ENCODE assay signal across 8 mouse cellular contexts in genomic region chr15:98728366-98728765, GRCm38 (mm10). TPM values are rescaled to one million over a fixed set of nuclear protein-coding genes. Genes with fewer than 3 reads are reported as not detected.
A peak's percentile ranks its signal among the peaks of the same experiment; 100 is the strongest.
DNase-seq lines count a peak whose midpoint lies in the region; ATAC-seq lines count a peak whose summit lies in the region.

No protein-coding gene starts in this region.

- WGBS in heart, embryonic 12.5 days: 34% methylated on average over 9 of the region's 9 CpGs
- WGBS in embryonic facial prominence, embryonic 11.5 days: 37% methylated on average over 9 of the region's 9 CpGs
- WGBS in midbrain, embryonic 11.5 days: 39% methylated on average over 9 of the region's 9 CpGs

- H3K36me3 ChIP-seq in heart, embryonic 12.5 days: no peaks in the 10 kb centered on the region
- H3K36me3 ChIP-seq in embryonic facial prominence, embryonic 11.5 days (replicated peaks; ENCODE audit: control insufficient read depth, insufficient read depth, low read depth, low read length): no peaks in the 10 kb centered on the region
- no peaks in the 10 kb centered on the region for H3K36me3 ChIP-seq in midbrain, embryonic 11.5 days (ENCODE audit: control insufficient read depth, insufficient read depth, low read length)

- H3K4me1 ChIP-seq in heart, embryonic 12.5 days (replicated peaks): peaks cover 30% of the 10 kb centered on the region
- no peaks in the 10 kb centered on the region; the same call in 1 of the 2 replicates for H3K4me1 ChIP-seq in embryonic facial prominence, embryonic 11.5 days (ENCODE audit: control insufficient read depth, insufficient read depth, low read length)
- H3K4me1 ChIP-seq in midbrain, embryonic 11.5 days (ENCODE audit: control insufficient read depth, insufficient read depth, low read length): peaks cover 11% of the 10 kb centered on the region; the same call in 1 of the 2 replicates

- H3K9ac ChIP-seq in heart, embryonic 12.5 days: peak overlapping the region; percentile 76
- H3K9ac ChIP-seq in embryonic facial prominence, embryonic 11.5 days (replicated peaks; ENCODE audit: low read length): no peak overlapping the region
- H3K9ac ChIP-seq in midbrain, embryonic 11.5 days (ENCODE audit: low read length): no peak overlapping the region

- DNase-seq in heart, postnatal 14 days: no peak
- DNase-seq in embryonic facial prominence, embryonic 11.5 days (ENCODE audit: low spot score): no peak
- peak; percentile 46 for DNase-seq in kidney, adult 18-20 months
- DNase-seq in midbrain, embryonic 11.5 days (ENCODE audit: low spot score, missing footprints): no peak
- no peak for DNase-seq in left cerebral cortex, adult 8-10 months (ENCODE audit: low spot score in 2 of 2)
- no peak for DNase-seq in right cerebral cortex, postnatal 4 days
- DNase-seq in spleen, postnatal 14 days (ENCODE audit: low spot score in 2 of 2): no peak

- H3K9me3 ChIP-seq in heart, embryonic 12.5 days (replicated peaks): no peaks in the 10 kb centered on the region
- no peaks in the 10 kb centered on the region for H3K9me3 ChIP-seq in embryonic facial prominence, embryonic 11.5 days (replicated peaks; ENCODE audit: control insufficient read depth, low read length)
- no peaks in the 10 kb centered on the region for H3K9me3 ChIP-seq in midbrain, embryonic 11.5 days (ENCODE audit: control insufficient read depth, low read length)

- peaks cover 21% of the 10 kb centered on the region for H3K27me3 ChIP-seq in heart, embryonic 12.5 days (replicated peaks)
- no peaks in the 10 kb centered on the region for H3K27me3 ChIP-seq in embryonic facial prominence, embryonic 11.5 days (ENCODE audit: control insufficient read depth, insufficient read depth, low read length)
- H3K27me3 ChIP-seq in midbrain, embryonic 11.5 days (ENCODE audit: control insufficient read depth, insufficient read depth, low read length): peaks cover 7% of the 10 kb centered on the region

- peak overlapping the region; percentile 99 for H3K4me2 ChIP-seq in heart, embryonic 12.5 days
- peak overlapping the region; percentile 87 for H3K4me2 ChIP-seq in embryonic facial prominence, embryonic 11.5 days (ENCODE audit: low read depth, low read length)
- peak overlapping the region; percentile 59 for H3K4me2 ChIP-seq in midbrain, embryonic 11.5 days

- intact Hi-C loops in heart, postnatal 14 days (cut with DNase I): loop anchor here (5.0 kb wide), 1 partner anchor 64 kb away; no protein-coding TSS in a partner anchor

- ATAC-seq in heart, embryonic 12.5 days (ENCODE audit: insufficient number of reproducible peaks, low FRiP score): no peak
- ATAC-seq in embryonic facial prominence, embryonic 11.5 days (replicated peaks; ENCODE audit: insufficient number of reproducible peaks, low FRiP score, low TSS enrichment, low read depth): no peak
- no peak for ATAC-seq in midbrain, embryonic 11.5 days (ENCODE audit: low FRiP score)

- peak overlapping the region; percentile 69 for H3K4me3 ChIP-seq in heart, embryonic 12.5 days
- no peak overlapping the region for H3K4me3 ChIP-seq in embryonic facial prominence, embryonic 11.5 days (ENCODE audit: low read depth, low read length)
- H3K4me3 ChIP-seq in midbrain, embryonic 11.5 days (ENCODE audit: low read depth, low read length): 0 out of 2 replicates have a peak overlapping the region, but pooled peaks have one; percentile 29

- H3K27ac ChIP-seq in heart, embryonic 12.5 days (ENCODE audit: poor library complexity, severe bottlenecking): no peak overlapping the region
- H3K27ac ChIP-seq in embryonic facial prominence, embryonic 11.5 days (replicated peaks; ENCODE audit: low read depth, low read length): no peak overlapping the region
- no peak overlapping the region for H3K27ac ChIP-seq in midbrain, embryonic 11.5 days (ENCODE audit: low read depth, low read length)

RNA-seq across cellular contexts. Expression of gene Fkbp11, which starts 0.4 kb away (rescaled TPM):
- polyA plus RNA-seq in heart, embryonic 12.5 days (2016; fragmentation: Nextera tagmentation; extraction: Ambion mirVana): 13.2 and 17.8 TPM in 2 replicates
- total RNA-seq in heart, postnatal 14 days (2021): 1 to 10 TPM; 4.6 to 5.0 TPM
- polyA plus RNA-seq in embryonic facial prominence, embryonic 11.5 days (2014; fragmentation: Nextera tagmentation; extraction: Ambion mirVana): 18.9 and 21.0 TPM in 2 replicates
- 10.3 and 10.5 TPM in 2 replicates for polyA plus RNA-seq in midbrain, embryonic 11.5 days (2014; fragmentation: Nextera tagmentation; extraction: Ambion mirVana)
- total RNA-seq in left cerebral cortex, adult 8-10 months (2022): 1 to 10 TPM; 1.1 to 2.3 (median 2.0) TPM

RNA-seq across cellular contexts. Expression of gene Ccdc65, which starts 20.4 kb away (rescaled TPM):
- polyA plus RNA-seq in heart, embryonic 12.5 days (2016; fragmentation: Nextera tagmentation; extraction: Ambion mirVana): 0.33 and 0.62 TPM in 2 replicates
- total RNA-seq in heart, postnatal 14 days (2021): under 1 TPM; 0.29 to 0.72 TPM
- 1.3 TPM in 2 replicates for polyA plus RNA-seq in embryonic facial prominence, embryonic 11.5 days (2014; fragmentation: Nextera tagmentation; extraction: Ambion mirVana)
- polyA plus RNA-seq in midbrain, embryonic 11.5 days (2014; fragmentation: Nextera tagmentation; extraction: Ambion mirVana): 0.71 and 1.4 TPM in 2 replicates
- 10 to 100 TPM in 3 of 4 experiments, 1 to 10 TPM in 1; 8.6 to 12.7 (median 11.6) TPM for total RNA-seq in left cerebral cortex, adult 8-10 months (2022)

RNA-seq across cellular contexts. Expression of gene Arf3, which starts 34.6 kb away (rescaled TPM):
- 46.3 and 46.9 TPM in 2 replicates for polyA plus RNA-seq in heart, embryonic 12.5 days (2016; fragmentation: Nextera tagmentation; extraction: Ambion mirVana)
- total RNA-seq in heart, postnatal 14 days (2021): 10 to 100 TPM; 26.4 to 26.6 TPM
- polyA plus RNA-seq in embryonic facial prominence, embryonic 11.5 days (2014; fragmentation: Nextera tagmentation; extraction: Ambion mirVana): 24.5 and 28.7 TPM in 2 replicates
- polyA plus RNA-seq in midbrain, embryonic 11.5 days (2014; fragmentation: Nextera tagmentation; extraction: Ambion mirVana): 28.1 and 33.4 TPM in 2 replicates
- total RNA-seq in left cerebral cortex, adult 8-10 months (2022): 100 to 1,000 TPM; 721 to 844 (median 792) TPM

RNA-seq across cellular contexts. Expression of gene Wnt10b, which starts 49.6 kb away (rescaled TPM):
- not detected in 2 replicates for polyA plus RNA-seq in heart, embryonic 12.5 days (2016; fragmentation: Nextera tagmentation; extraction: Ambion mirVana)
- total RNA-seq in heart, postnatal 14 days (2021): under 1 TPM; 0.45 to 0.61 TPM
- 1.6 and 2.3 TPM in 2 replicates for polyA plus RNA-seq in embryonic facial prominence, embryonic 11.5 days (2014; fragmentation: Nextera tagmentation; extraction: Ambion mirVana)
- 0.30 and 0.40 TPM in 2 replicates for polyA plus RNA-seq in midbrain, embryonic 11.5 days (2014; fragmentation: Nextera tagmentation; extraction: Ambion mirVana)
- total RNA-seq in left cerebral cortex, adult 8-10 months (2022): 1 to 10 TPM in 2 of 4 experiments, under 1 TPM in 2; 0.41 to 1.8 (median 1.1) TPM

RNA-seq across cellular contexts. Expression of gene Rnd1, which starts 51.1 kb away (rescaled TPM):
- polyA plus RNA-seq in heart, embryonic 12.5 days (2016; fragmentation: Nextera tagmentation; extraction: Ambion mirVana): 0.91 and 1.1 TPM in 2 replicates
- total RNA-seq in heart, postnatal 14 days (2021): 1 to 10 TPM in 1 of 2 experiments, under 1 TPM in 1; 0.69 to 1.0 TPM
- polyA plus RNA-seq in embryonic facial prominence, embryonic 11.5 days (2014; fragmentation: Nextera tagmentation; extraction: Ambion mirVana): 0.63 and 0.92 TPM in 2 replicates
- 6.1 and 6.3 TPM in 2 replicates for polyA plus RNA-seq in midbrain, embryonic 11.5 days (2014; fragmentation: Nextera tagmentation; extraction: Ambion mirVana)
- total RNA-seq in left cerebral cortex, adult 8-10 months (2022): 10 to 100 TPM; 15.6 to 22.9 (median 20.5) TPM
